Mouse (Mus musculus) left cerebral cortex, postnatal 36 days (tissue): Measurements from ENCODE around the gene Cobl. TPM values are rescaled to one million over a fixed set of nuclear protein-coding genes. Genes with fewer than 3 reads are reported as not detected.

ENCODE experiments used
- DNase-seq, 2 experiments: peaks; one replicate each; pipeline ENCODE4 v3.0.0; 2021 to 2022; ENCODE audit warnings: low spot score in 2 of 2, mixed read lengths in 1 of 2
- intact Hi-C: fragments of 180-260 bp; cut with DNase I; formaldehyde crosslinking; loops from one replicate; pipeline ENCODE4 v1.15.1; 2025
- total RNA-seq, 2 experiments: library from RNA; stranded (reverse); gene quantifications; 2 replicates each; pipeline ENCODE4 v1.2.3; 2021

The Cobl gene
- total RNA-seq, 2 experiments from 2014 or later, result 104 to 125 TPM

DNA sequence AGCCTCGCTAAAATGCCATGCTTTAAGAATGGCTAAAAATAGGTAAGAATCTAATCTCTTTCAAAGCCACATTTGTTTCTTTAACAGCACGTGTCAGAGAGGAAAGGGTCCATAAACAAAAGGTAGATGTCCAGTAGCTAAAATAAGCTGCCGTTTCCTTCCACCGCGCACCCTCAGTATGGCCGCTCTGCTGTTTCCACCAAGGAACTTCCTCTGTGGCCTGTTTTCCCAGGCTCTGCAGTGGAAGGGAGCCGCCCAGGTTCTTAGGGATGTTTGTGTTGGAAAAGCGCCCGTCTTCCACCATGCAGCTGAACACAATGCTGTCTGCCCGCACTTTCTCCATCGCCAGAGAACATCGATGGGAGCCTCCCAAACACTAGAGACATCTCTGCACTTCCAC lies 128.6 kb downstream of the Cobl start:
- intact Hi-C loops, result no loop called here
- no peak for DNase-seq

DNA sequence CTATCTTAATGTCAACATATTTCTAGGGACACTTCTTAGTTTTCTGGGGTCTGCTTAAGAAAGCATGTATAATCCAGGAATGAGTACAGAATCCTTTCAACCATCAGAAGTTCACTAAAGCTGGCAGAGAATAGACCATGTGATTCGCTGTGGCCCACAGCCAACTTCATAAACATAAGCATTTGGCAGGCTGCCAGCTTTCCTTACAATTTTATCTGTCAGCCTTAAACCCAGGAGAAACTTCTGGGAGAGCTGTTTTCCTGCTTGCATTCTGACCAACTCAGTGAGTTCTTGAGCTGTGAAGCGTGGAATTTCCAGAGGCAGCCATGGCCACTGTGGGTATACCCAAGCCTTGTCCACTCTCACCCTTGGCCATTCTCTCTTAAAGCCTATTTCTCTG lies 132.8 kb downstream of the Cobl start:
- intact Hi-C loops, result no loop called here
- peak in 1 of 2 experiments; percentile 48 for DNase-seq

DNA sequence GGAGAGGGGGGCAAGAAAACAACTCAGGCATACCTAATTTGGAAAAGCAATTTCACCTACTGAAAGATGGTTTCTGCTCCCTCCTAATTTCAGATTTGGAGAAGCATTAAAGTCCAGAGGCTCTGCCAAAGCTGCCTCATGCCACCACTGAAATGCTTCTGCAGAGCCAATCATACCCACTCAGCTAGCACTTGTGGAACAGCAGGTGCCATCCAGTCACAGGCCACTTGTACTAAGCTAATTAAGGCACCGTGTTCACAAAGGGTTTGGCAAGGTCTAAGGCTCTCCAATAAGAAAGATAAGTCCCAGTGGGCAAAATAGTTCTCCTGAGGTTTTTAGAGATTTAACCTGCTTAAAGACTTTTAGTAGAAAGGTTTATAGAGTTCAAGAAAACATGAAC lies 143.3 kb downstream of the Cobl start:
- DNase-seq, result no peak
- intact Hi-C loops, result no loop called here

DNA sequence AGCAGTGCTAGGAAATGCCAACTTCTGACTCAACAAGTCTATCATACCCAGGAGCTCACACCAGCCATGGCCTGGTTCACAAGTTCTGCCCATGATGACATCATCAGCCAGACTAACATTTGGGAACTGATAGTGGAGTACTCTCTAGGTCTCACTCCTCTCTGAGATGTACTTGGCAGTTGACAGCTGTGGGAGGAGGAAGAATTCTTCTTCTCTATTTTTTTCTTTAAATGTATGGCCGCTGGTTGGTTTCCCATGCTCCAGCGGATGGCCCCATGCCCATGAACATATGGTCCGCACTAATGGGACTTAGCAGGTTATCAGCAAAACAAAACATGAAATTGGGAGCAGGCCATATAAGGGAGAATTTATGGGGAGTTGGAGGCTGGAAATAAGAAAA lies 145.4 kb downstream of the Cobl start:
- intact Hi-C loops, result loop anchor here (5.0 to 10.0 kb wide), 2 partner anchors 38 to 215 kb away; no protein-coding TSS in a partner anchor
- DNase-seq, result no peak

DNA sequence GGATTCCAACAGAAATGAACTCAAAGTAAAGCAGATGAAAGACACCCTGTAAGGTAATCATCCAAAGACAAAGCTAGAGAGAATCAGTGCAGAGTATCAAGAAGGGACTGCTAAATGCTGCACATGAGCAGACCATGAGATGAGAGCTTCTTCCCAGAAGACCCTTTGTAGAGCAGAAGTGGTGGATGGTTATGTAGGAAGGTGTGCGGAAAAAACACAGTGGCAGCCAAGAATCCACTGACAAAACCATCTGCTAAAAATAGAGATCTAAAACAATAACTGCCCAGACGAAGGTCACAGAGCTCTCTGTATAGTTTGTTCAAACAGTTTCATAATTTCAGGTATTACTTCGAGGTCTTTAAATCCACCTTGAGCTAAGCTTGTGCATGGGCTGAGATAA lies 149.1 kb downstream of the Cobl start:
- DNase-seq, result no peak
- intact Hi-C loops, result loop anchor here (5.0 to 10.0 kb wide), 2 partner anchors 42 to 219 kb away; no protein-coding TSS in a partner anchor

DNA sequence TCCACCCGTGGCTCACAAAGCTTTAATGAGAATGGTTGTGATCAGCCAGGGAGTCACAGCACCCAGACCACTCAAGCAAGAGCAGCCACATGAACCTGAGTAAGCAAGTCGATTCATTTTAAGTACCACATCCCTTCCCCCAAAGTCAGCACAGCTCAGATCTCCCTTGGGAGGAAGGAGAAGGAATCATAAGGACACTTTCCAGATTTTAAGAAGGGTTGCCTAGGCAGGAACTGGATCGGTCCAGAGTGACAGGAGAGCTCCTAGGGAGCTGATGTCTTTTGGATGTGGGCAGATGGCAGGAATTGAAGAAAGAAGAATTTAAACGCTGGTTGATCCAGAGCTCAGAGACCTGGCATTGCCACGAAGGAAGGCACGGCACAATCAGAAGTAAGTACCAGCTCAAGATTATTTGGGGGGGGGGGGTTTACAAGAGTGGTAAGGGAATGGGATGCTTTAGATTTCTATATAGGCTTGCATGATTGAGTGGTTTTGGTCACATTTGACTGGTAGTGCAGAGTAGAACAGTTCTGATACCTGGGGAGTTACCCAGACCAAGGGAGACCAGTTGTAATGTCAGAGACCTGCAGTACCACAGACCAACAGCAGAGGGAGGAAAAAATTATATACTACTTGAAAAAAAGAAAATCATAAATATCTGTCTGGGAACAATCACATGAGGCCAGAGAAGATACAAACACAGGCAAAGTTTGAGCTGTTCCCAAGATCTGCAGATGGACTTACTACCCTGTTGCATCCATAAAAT lies 150.3 kb downstream of the Cobl start:
- DNase-seq, result no peak
- intact Hi-C loops, result loop anchor here (5.0 to 10.0 kb wide), 2 partner anchors 43 to 220 kb away; no protein-coding TSS in a partner anchor

DNA sequence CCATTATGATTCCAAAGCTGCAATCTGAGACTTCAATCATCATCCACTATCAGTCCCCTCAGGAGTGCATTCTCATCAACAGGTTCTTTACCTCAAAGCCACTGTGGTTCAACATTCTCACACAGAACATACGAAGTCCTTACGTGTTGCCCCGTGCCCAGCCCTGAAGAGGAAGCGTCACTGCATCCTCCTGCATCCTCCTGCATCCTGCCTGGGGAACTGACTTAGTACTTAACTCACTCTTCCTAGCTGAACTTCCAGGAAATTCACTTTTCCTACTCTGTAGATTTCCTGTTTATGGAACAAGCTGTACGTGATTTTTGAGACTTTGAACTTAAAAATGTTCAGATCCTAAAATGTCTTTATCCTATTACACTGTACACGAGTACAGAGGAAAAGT lies 153.3 kb downstream of the Cobl start:
- intact Hi-C loops, result loop anchor here (10.0 kb wide), 1 partner anchor 223 kb away; no protein-coding TSS in a partner anchor

DNA sequence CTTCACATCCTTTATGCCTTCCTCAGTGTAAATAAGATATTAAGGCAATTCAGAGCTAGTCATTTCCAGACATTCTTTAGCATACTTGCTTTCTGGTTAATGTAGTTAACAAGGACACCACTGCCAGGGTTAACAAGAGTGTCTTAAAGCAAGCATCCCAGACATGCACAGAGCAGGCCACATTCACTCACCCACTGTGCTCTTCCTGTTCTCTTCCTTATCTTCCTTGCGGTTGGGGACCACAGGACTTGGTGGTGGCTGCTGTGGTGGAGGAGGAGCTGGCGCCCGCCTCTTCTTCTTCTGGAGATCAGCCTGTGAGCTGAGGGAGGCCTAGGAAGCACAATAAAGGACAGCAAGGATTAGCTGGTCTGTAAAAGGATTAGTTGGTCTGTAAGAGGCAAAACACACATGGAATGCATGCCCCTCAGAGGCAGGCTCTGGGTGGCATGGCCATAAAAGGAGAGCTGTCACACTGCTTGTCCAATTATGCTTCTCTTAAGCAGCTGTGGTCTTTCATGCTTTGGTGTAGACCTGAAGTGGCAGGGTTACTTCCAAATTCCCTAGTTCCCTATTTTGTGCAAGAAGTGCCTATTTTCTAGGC lies 155.2 kb downstream of the Cobl start:
- intact Hi-C loops, result loop anchor here (10.0 kb wide), 1 partner anchor 225 kb away; no protein-coding TSS in a partner anchor
- DNase-seq, result no peak

More for the DNA sequence above, 153.3 kb downstream of the Cobl start:
- no peak for DNase-seq

DNA sequence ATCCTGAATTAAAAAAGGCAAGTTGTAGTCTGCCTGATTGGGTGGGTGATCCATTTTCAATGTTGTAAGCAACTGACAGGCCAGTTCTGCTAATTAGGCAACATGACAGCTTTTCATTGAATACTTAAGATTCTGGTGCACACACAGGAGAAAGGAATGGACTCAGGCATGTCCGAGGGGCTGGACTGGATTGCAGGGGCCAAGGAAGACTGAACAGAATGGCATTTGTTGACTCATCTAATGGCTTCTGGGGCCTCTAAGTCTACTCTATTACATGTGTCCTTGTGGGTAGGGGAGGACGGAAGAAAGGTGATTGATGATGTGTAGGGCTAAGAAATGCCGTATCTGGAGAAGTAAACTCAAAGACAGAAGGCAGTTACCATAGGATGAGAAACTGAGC lies 159.9 kb downstream of the Cobl start:
- intact Hi-C loops, result no loop called here
- DNase-seq, result no peak

DNA sequence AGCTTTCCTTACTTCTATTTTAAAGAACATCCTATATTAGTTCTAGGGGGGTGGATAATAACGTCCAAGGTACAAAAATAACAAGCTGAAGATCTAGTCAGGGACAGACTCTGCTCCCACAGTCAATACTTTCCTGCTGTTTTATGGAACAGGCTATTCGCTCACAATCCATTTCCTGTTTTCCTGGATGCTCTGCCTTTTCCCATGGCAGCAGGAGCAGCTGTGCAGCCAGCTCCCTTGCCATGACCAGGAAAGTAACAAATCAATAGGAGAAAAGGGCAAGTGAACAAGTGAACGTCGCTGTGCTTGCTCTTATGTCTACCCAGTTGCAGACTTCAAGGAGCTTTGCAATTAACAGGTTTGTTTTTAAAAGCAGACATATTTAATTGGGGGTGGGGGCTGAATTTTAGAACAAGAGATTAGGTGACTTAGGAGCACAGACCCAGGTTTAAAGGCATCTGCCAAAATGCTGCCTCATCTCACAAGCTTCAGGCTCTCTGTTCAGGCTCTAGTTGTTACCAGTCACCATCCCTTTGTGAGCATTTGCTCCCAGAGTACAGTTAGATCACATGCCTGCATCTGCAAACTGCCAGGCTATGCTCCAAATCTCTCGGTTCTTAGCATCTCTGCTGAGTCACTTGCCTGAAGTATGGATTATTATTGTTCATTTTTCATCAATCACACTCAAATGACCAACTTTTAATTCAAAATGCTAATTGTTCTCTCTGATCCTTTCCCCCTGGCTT lies 164.9 kb downstream of the Cobl start:
- intact Hi-C loops, result no loop called here
- DNase-seq, result no peak

DNA sequence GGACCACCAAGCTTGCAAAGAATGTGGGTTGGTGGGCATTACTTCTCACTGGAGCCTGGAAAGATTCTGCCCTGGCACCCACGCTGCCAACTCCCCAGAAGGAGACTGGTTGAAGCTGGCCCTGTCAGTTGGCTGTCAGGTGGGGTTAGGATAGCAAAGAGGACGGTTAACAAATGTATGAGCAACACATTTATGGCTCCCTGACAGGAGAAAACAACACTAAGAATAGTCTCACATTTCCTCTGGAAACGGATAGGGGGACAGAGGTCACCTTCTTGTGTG lies 173.2 kb downstream of the Cobl start:
- DNase-seq, result no peak
- intact Hi-C loops, result loop anchor here (5.0 kb wide), 2 partner anchors 264 to 469 kb away; no protein-coding TSS in a partner anchor

DNA sequence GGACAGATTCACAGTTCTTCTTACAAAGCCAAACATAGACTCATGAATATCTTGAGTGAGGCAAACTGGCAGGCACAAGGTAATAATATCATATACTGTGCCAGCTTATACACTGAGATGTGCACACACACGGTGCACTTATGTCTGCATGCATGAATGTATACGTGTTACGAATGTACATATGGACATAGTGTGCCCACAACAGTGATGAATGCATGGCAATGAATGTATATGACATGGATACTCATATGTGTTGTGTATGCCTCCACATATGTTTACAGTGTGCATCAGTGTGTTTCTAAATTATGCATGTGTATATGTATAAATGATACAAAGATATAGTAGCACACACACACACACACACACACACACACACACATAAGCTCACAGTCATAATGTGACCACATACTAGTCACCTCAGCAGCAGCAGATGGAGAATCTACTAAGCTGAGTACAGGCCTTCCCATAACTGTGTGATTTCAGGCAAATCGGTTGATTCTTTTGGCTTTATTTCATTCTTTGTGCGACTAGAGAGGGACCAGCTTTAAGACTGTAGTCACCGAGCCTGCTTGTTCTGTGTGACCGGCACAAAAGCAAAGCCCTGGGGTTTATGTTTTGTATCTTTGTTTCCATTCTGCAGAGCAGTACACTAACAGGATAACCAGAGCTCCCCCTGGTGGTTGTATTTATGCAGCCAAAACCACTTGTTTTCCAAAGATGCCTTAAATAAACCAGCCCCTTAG lies 173.7 kb downstream of the Cobl start:
- peak; percentile 40 to 52 for DNase-seq
- intact Hi-C loops, result loop anchor here (5.0 kb wide), 2 partner anchors 264 to 469 kb away; no protein-coding TSS in a partner anchor

DNA sequence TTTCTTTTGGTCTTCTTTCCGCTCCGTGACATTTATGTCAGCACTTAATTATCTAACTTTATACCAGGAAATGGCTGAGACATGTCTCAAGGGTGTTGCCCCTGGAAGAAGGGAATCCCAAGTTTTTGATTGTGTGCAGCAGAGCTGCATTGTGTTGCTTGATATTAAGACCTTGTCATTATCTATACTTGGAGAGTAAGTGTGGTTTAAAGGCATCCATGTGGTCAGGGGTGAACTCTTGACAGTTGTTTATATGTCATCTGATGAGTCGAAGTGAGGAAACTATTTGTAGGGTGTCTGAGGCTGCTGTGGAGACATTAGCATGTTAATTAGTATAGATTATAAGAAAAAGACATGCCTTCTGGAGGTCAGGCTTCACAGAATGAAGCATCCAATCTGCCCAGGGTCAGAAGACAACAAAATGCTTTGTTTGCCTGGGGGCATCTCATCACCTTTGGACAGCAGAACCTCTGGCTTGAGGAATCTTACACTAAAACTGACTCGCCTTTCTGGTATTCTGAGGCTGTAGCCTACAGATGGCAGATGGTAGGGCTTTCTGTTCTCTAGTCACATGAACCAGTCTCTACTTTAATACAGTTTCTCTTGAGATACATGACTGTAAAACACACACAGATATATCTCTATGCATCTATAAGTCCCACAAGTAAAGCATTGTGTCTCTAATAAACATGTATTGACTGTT lies 179.3 kb downstream of the Cobl start:
- intact Hi-C loops, result no loop called here
- DNase-seq, result no peak

DNA sequence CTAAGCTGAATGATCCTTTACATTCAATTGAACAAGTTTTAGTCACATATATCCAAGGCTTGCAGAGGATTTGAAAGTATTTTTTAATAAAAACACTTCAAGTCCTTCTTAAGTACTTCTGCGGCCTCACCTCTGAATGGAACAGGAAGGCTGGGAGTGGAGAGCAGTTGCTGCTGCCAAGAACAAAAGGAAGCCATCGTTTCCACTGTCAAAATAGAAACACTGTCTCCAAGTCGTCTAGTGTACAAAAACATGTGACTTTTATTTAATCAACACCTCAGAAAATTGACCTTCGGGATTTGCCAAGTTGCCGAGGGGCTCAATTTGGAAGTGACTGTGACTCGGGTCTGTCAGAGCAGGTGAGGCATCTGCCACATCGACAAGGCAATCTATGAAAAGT lies 184.0 kb downstream of the Cobl start:
- intact Hi-C loops, result no loop called here
- DNase-seq, result no peak

DNA sequence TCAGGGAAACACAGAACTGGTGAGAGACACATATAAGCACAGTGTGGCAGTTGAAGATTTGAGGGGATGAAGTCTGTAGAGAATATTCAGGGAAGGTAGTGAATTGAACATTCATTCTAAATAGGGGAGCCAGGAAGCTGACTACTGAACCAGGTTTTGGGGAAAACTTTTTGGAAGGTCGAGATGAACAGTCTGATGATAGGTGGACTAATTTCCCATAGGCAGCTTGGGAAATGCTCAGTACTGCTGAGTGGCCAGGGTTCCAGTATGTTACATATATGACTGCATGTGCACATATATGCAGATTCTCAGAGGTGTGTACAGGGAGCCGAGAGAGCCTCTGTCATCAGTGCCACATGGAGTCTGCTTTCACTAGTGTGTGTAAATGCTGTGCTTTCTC lies 190.5 kb downstream of the Cobl start:
- intact Hi-C loops, result no loop called here
- DNase-seq, result no peak

DNA sequence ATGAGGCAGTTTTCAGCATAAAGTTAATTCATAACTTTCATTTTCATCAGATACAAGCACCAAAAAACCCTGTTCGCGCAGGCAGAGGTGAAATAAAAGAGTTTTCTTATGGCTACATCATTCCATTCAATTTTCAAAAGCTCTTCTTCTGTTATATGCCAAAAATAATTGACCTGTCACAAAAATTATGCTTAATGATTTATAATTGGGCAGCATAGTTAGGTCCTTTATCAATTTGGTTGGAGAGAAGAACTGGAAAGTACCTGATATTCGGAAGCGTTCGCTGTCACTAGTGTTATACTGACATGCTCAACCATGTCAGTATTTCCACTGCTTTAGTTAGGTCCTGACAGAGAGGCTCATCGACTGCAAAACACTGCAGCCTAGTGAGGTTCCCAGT lies 191.0 kb downstream of the Cobl start:
- no peak for DNase-seq
- intact Hi-C loops, result no loop called here

DNA sequence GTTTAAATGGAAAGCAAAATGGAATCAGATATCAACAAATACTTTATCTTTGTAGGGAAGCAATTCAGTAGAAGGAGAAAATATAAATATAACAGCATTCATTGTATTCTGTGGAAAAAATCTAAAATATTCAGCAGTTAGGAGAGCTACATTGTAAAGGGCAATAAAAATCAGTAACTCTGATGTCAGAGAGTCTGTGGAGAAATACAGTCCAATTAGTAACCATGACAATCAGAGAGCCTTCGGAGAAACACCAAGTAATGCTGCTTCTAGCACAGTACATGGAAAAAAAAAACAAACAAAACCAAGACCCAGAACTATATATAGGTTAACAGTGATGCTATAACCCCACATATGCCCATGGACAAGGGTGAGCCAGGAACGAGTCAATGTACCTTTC lies 206.3 kb downstream of the Cobl start:
- intact Hi-C loops, result no loop called here
- no peak for DNase-seq

DNA sequence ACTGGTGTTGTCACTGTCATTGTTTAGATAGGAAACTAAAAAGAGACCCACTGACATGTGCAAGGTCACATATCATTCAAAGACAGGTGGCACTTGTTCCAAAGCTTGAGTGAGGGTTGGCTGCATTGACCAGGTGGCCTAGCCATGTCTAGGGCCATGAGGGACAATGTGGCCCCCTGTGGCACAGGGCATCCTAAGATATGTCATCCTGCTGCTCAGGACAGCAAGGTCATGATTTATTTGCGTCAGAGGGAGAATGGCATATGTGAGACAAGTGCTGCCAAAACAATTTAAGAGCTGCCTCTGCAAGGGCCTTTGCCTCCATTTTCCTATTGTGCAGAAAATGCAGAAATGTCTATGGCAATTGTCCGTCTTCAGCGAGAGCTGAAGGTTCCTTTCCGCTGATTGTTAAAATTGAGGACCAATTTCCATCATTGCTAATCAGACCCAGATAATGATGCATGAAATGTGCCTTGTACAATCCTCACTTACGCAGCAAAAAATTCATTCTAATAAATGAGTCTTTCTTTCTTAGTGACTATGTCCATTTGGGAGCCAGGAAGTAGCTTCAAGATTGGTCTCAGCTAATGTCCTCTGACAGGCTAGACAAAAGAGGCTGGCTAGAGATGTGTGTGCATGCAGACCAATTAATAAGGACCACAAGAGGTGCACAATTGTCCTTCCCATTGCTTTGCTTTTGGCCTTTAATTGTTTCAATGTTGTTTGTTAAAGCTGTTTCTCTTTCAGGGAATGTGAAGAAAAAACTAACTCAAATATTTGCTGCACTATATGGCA lies 207.2 kb downstream of the Cobl start:
- intact Hi-C loops, result no loop called here
- DNase-seq, result no peak
